Comparison of ENCODE assay signal across 18 mouse cellular contexts in the genomic region with DNA sequence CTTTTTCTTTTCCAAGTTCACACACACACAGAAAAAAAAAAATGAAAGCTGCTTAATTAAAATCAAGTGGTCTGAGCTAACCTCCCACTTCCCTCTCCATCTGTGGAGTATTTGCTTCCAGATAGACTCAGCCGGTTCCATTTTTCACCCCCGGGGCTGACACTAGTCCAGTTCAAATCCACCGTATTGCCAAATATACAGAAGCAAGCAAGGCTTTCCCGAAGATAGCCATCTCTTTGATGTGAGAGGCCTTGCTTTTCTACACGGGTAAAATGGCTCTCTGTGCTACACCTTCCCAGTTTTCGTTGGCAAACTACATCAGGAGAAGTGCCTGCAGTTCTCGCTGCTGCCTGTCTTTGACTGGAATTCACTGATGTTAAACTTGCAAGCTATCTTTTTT.
DNase-seq lines count a peak whose midpoint lies in the region; ATAC-seq and TF ChIP-seq lines count a peak whose summit lies in the region.
"Had no signal": no experiment of that assay in that cellular context is flagged by ENCODE, and none has a peak within 500 bp of the region (broad histone marks: within the 10 kb centered on the region; RNA-seq: fewer than 3 reads in every experiment).

No protein-coding gene starts in this region.

- no peak overlapping the region for H3K9ac ChIP-seq in hindbrain, embryonic 16.5 days (ENCODE audit: low read depth, low read length)
- H3K9ac ChIP-seq in hindbrain, embryonic 13.5 days, result no peak overlapping the region
- H3K9ac ChIP-seq in stomach, embryonic 15.5 days, result no peak overlapping the region
- H3K9ac ChIP-seq in stomach, postnatal 0 days (ENCODE audit: low read length), result no peak overlapping the region
- H3K9ac ChIP-seq: embryonic facial prominence, embryonic 13.5 days; forebrain, embryonic 12.5 days; limb, embryonic 12.5 days; liver, embryonic 15.5 days had no signal

- DNase-seq in stomach, postnatal 0 days (ENCODE audit: low spot score), result no peak
- DNase-seq in cerebellum, postnatal 10 days, result peak; percentile 88 to 91
- peak; percentile 10 for DNase-seq in lung, postnatal 36 days
- no peak for DNase-seq in gastrocnemius, adult 2 months
- DNase-seq: gastrocnemius, postnatal 36 days; kidney, adult 2 months; kidney, postnatal 36 days; right cerebral cortex, adult 18-20 months; spleen, adult 18-20 months; thymus, postnatal 14 days had no signal

- no peak for TF ChIP-seq CTCF in stomach, postnatal 0 days (IDR thresholded peaks at IDR 0.05; ENCODE audit: low read depth)
- no peak for TF ChIP-seq CTCF in gastrocnemius, adult 2 months (IDR thresholded peaks at IDR 0.05)

- no peaks in the 10 kb centered on the region for H3K9me3 ChIP-seq in hindbrain, embryonic 16.5 days (ENCODE audit: control insufficient read depth, low read length)
- no peaks in the 10 kb centered on the region for H3K9me3 ChIP-seq in hindbrain, embryonic 13.5 days
- H3K9me3 ChIP-seq in stomach, embryonic 15.5 days, result no peaks in the 10 kb centered on the region
- H3K9me3 ChIP-seq in stomach, postnatal 0 days (ENCODE audit: control insufficient read depth, low read length), result no peaks in the 10 kb centered on the region
- H3K9me3 ChIP-seq: embryonic facial prominence, embryonic 13.5 days; forebrain, embryonic 12.5 days; limb, embryonic 12.5 days; liver, embryonic 15.5 days had no signal

- H3K36me3 ChIP-seq in hindbrain, embryonic 16.5 days (ENCODE audit: control insufficient read depth, insufficient read depth, low read length), result no peaks in the 10 kb centered on the region
- no peaks in the 10 kb centered on the region for H3K36me3 ChIP-seq in hindbrain, embryonic 13.5 days
- no peaks in the 10 kb centered on the region for H3K36me3 ChIP-seq in stomach, embryonic 15.5 days
- H3K36me3 ChIP-seq in stomach, postnatal 0 days (ENCODE audit: control insufficient read depth, insufficient read depth, low read length), result no peaks in the 10 kb centered on the region
- H3K36me3 ChIP-seq: embryonic facial prominence, embryonic 13.5 days; forebrain, embryonic 12.5 days; limb, embryonic 12.5 days; liver, embryonic 15.5 days had no signal

- ATAC-seq in hindbrain, embryonic 16.5 days, result peak; percentile 34; the same call in 1 of the 2 replicates
- no peak for ATAC-seq in hindbrain, embryonic 13.5 days (ENCODE audit: low FRiP score)
- ATAC-seq in stomach, embryonic 15.5 days (ENCODE audit: insufficient read depth, low FRiP score, low read depth), result 0 out of 2 replicates have a peak, but pooled peaks have one; percentile 18
- no peak for ATAC-seq in stomach, postnatal 0 days (ENCODE audit: low FRiP score, low TSS enrichment)
- ATAC-seq in megakaryocyte progenitor cell, adult 5-6 weeks (replicated peaks; ENCODE audit: poor library complexity), result no peak

- WGBS in hindbrain, embryonic 16.5 days, result 77% methylated on average over 7 of the region's 7 CpGs
- 77% methylated on average over 7 of the region's 7 CpGs for WGBS in hindbrain, embryonic 13.5 days
- 29% methylated on average over 7 of the region's 7 CpGs for WGBS in stomach, embryonic 15.5 days
- WGBS in stomach, postnatal 0 days, result 41% methylated on average over 7 of the region's 7 CpGs

- H3K4me1 ChIP-seq in hindbrain, embryonic 16.5 days (ENCODE audit: control insufficient read depth, insufficient read depth, low read depth, low read length), result peaks cover 9% of the 10 kb centered on the region
- H3K4me1 ChIP-seq in hindbrain, embryonic 13.5 days (replicated peaks), result peaks cover 17% of the 10 kb centered on the region
- H3K4me1 ChIP-seq in stomach, embryonic 15.5 days, result 0 out of 2 replicates have a peak, but pooled peaks cover 2% of the 10 kb centered on the region
- no peaks in the 10 kb centered on the region for H3K4me1 ChIP-seq in stomach, postnatal 0 days (replicated peaks; ENCODE audit: control insufficient read depth, insufficient read depth)
- H3K4me1 ChIP-seq: liver, embryonic 15.5 days had no signal

- intact Hi-C loops in gastrocnemius, adult 2 months (cut with DNase I), result no loop called here

- H3K4me3 ChIP-seq in hindbrain, embryonic 16.5 days (ENCODE audit: low read length), result no peak overlapping the region
- H3K4me3 ChIP-seq in hindbrain, embryonic 13.5 days, result no peak overlapping the region
- H3K4me3 ChIP-seq in stomach, embryonic 15.5 days (replicated peaks), result no peak overlapping the region
- H3K4me3 ChIP-seq in stomach, postnatal 0 days (ENCODE audit: low read depth, low read length), result no peak overlapping the region
- no peak overlapping the region for H3K4me3 ChIP-seq in gastrocnemius, adult 2 months
- H3K4me3 ChIP-seq: embryonic facial prominence, embryonic 13.5 days; forebrain, embryonic 12.5 days; limb, embryonic 12.5 days; liver, embryonic 15.5 days had no signal

- no peak overlapping the region for H3K27ac ChIP-seq in hindbrain, embryonic 16.5 days (ENCODE audit: low read depth, low read length)
- H3K27ac ChIP-seq in hindbrain, embryonic 13.5 days, result no peak overlapping the region
- no peak overlapping the region for H3K27ac ChIP-seq in stomach, embryonic 15.5 days
- H3K27ac ChIP-seq in stomach, postnatal 0 days (replicated peaks), result no peak overlapping the region
- no peak overlapping the region for H3K27ac ChIP-seq in gastrocnemius, adult 2 months
- H3K27ac ChIP-seq: embryonic facial prominence, embryonic 13.5 days; forebrain, embryonic 12.5 days; limb, embryonic 12.5 days; liver, embryonic 15.5 days had no signal

- no peaks in the 10 kb centered on the region for H3K27me3 ChIP-seq in hindbrain, embryonic 16.5 days (replicated peaks; ENCODE audit: control insufficient read depth, insufficient read depth, low read length)
- no peaks in the 10 kb centered on the region for H3K27me3 ChIP-seq in hindbrain, embryonic 13.5 days
- H3K27me3 ChIP-seq in stomach, embryonic 15.5 days (replicated peaks), result no peaks in the 10 kb centered on the region
- H3K27me3 ChIP-seq in stomach, postnatal 0 days (ENCODE audit: control insufficient read depth, insufficient read depth, low read length), result no peaks in the 10 kb centered on the region
- H3K27me3 ChIP-seq: embryonic facial prominence, embryonic 13.5 days; forebrain, embryonic 12.5 days; liver, embryonic 15.5 days had no signal

- no peak for TF ChIP-seq EP300 in stomach, postnatal 0 days (optimal IDR thresholded peaks at IDR 0.05)

- no peak overlapping the region for H3K4me2 ChIP-seq in hindbrain, embryonic 16.5 days (ENCODE audit: low read length)
- no peak overlapping the region for H3K4me2 ChIP-seq in hindbrain, embryonic 13.5 days
- H3K4me2 ChIP-seq in stomach, embryonic 15.5 days, result no peak overlapping the region
- no peak overlapping the region for H3K4me2 ChIP-seq in stomach, postnatal 0 days (replicated peaks; ENCODE audit: low read depth)
- H3K4me2 ChIP-seq: embryonic facial prominence, embryonic 13.5 days; forebrain, embryonic 12.5 days; limb, embryonic 12.5 days; liver, embryonic 15.5 days had no signal

Comparison
In these comparisons a context has a peak if more than half of its experiments do, and no peak if none do; other contexts are left out.
1. ATAC-seq: peak in hindbrain, embryonic 16.5 days (single experiment) and stomach, embryonic 15.5 days (single experiment); none in hindbrain, embryonic 13.5 days (single experiment), stomach, postnatal 0 days (single experiment) and megakaryocyte progenitor cell, adult 5-6 weeks (single experiment).
2. DNase-seq: peak in cerebellum, postnatal 10 days (2 of 2) and lung, postnatal 36 days (single experiment); none in stomach, postnatal 0 days (single experiment) and gastrocnemius, adult 2 months (single experiment).